Mouse (Mus musculus): ENCODE data around the gene Upk2. TPM values are rescaled to one million over a fixed set of nuclear protein-coding genes. Genes with fewer than 3 reads are reported as not detected.

Gene Upk2
- total and polyA plus RNA-seq, 3 experiments = 0.53 TPM; not detected in 2

- WGBS = under 1% methylated on average over 28 of the region's 29 CpGs
- peak; percentile 90 for DNase-seq
- intact Hi-C loops (cut with DNase I) = loop anchor here (2.0 to 5.0 kb wide), 2 partner anchors 24 to 33 kb away; partner anchors contain the start of gene Upk2
Measured at GRCm38 (mm10) chr9:44478959-44479605, 24.3 kb upstream of the Upk2 start.

GRCm38 (mm10) chr9:44478229-44478921 lies 23.6 kb upstream of the Upk2 start:
- Histone ChIP-seq H3K4me3 (peak overlapping the region; percentile 73), H3K79me2 (replicated peaks; ENCODE audit: control insufficient read depth, insufficient read depth, low read length) (no peaks in the 10 kb centered on the region), H3K4me1 (ENCODE audit: control insufficient read depth, insufficient read depth, low read length) (peaks cover 7% of the 10 kb centered on the region), H3K27ac (peak overlapping the region; percentile 96), H3K9ac (ENCODE audit: low read depth, low read length) (peak overlapping the region; percentile 85), H3K27me3 (ENCODE audit: control insufficient read depth, insufficient read depth, low read length) (no peaks in the 10 kb centered on the region), H3K36me3 (ENCODE audit: control insufficient read depth, insufficient read depth, low read length) (no peaks in the 10 kb centered on the region)
- 0 out of 2 replicates have a peak, but pooled peaks have one; percentile 11 for TF ChIP-seq EP300 (IDR thresholded peaks at IDR 0.05; ENCODE audit: insufficient read depth, low read depth, low read length)
- 0 out of 2 replicates have a peak, but pooled peaks have one; percentile 51 for TF ChIP-seq POLR2A (IDR thresholded peaks at IDR 0.05; ENCODE audit: insufficient read depth, low read depth, low read length)
- TF ChIP-seq CTCF (IDR thresholded peaks at IDR 0.05) = no peak
- intact Hi-C loops (cut with DNase I) = loop anchor here (2.0 to 5.0 kb wide), 2 partner anchors 24 to 34 kb away; partner anchors contain the start of gene Upk2
- DNase-seq = peak; percentile 76 to 79
- WGBS = 0% methylated on average over 26 of the region's 27 CpGs

More at GRCm38 (mm10) chr9:44478959-44479605, 24.3 kb upstream of the Upk2 start:
- no peaks in the 10 kb centered on the region for H3K27me3 ChIP-seq (ENCODE audit: control insufficient read depth, insufficient read depth, low read length)
- TF ChIP-seq POLR2A (IDR thresholded peaks at IDR 0.05; ENCODE audit: insufficient read depth, low read depth, low read length) (peak; percentile 48; the same call in 1 of the 2 replicates), EP300 (IDR thresholded peaks at IDR 0.05; ENCODE audit: insufficient read depth, low read depth, low read length) (0 out of 2 replicates have a peak, but pooled peaks have one; percentile 17), CTCF (IDR thresholded peaks at IDR 0.05) (peak; percentile 31)
- peak overlapping the region; percentile 96 for H3K27ac ChIP-seq
- H3K79me2 ChIP-seq (replicated peaks; ENCODE audit: control insufficient read depth, insufficient read depth, low read length) = no peaks in the 10 kb centered on the region
- H3K9ac ChIP-seq (ENCODE audit: low read depth, low read length) = peak overlapping the region; percentile 85
- no peaks in the 10 kb centered on the region for H3K36me3 ChIP-seq (ENCODE audit: control insufficient read depth, insufficient read depth, low read length)
- peaks cover 7% of the 10 kb centered on the region for H3K4me1 ChIP-seq (ENCODE audit: control insufficient read depth, insufficient read depth, low read length)
- peak overlapping the region; percentile 73 for H3K4me3 ChIP-seq

GRCm38 (mm10) chr9:44477339-44478228 lies 22.8 kb upstream of the Upk2 start:
- Histone ChIP-seq H3K36me3 (ENCODE audit: control insufficient read depth, insufficient read depth, low read length) (no peaks in the 10 kb centered on the region), H3K27ac (peak overlapping the region; percentile 96), H3K9ac (ENCODE audit: low read depth, low read length) (peak overlapping the region; percentile 85), H3K4me3 (peak overlapping the region; percentile 73), H3K27me3 (ENCODE audit: control insufficient read depth, insufficient read depth, low read length) (no peaks in the 10 kb centered on the region), H3K79me2 (replicated peaks; ENCODE audit: control insufficient read depth, insufficient read depth, low read length) (no peaks in the 10 kb centered on the region), H3K4me1 (ENCODE audit: control insufficient read depth, insufficient read depth, low read length) (peaks cover 7% of the 10 kb centered on the region)
- DNase-seq = peak; percentile 63 to 67
- WGBS = 16% methylated on average over 24 of the region's 24 CpGs
- peak; percentile 96; the same call in 1 of the 2 replicates for TF ChIP-seq CTCF (IDR thresholded peaks at IDR 0.05)
- 0 out of 2 replicates have a peak, but pooled peaks have one; percentile 24 for TF ChIP-seq EP300 (IDR thresholded peaks at IDR 0.05; ENCODE audit: insufficient read depth, low read depth, low read length)
- TF ChIP-seq POLR2A (IDR thresholded peaks at IDR 0.05; ENCODE audit: insufficient read depth, low read depth, low read length) = no peak
- intact Hi-C loops (cut with DNase I) = loop anchor here (2.0 to 5.0 kb wide), 2 partner anchors 23 to 35 kb away; partner anchors contain the start of gene Upk2

- H3K4me3 ChIP-seq = no peak overlapping the region
- intact Hi-C loops (cut with DNase I) = loop anchor here (5.0 kb wide), 1 partner anchor 36 kb away; no protein-coding TSS in a partner anchor
- no peaks in the 10 kb centered on the region for H3K79me2 ChIP-seq (replicated peaks; ENCODE audit: control insufficient read depth, insufficient read depth, low read length)
- no peak for DNase-seq
- 95% methylated on average over 3 of the region's 3 CpGs for WGBS
- H3K9ac ChIP-seq (ENCODE audit: low read depth, low read length) = no peak overlapping the region
- no peaks in the 10 kb centered on the region for H3K36me3 ChIP-seq (ENCODE audit: control insufficient read depth, insufficient read depth, low read length)
- TF ChIP-seq CTCF (IDR thresholded peaks at IDR 0.05) (peak; percentile 49), EP300 (IDR thresholded peaks at IDR 0.05; ENCODE audit: insufficient read depth, low read depth, low read length) (no peak)
- peaks cover 5% of the 10 kb centered on the region for H3K4me1 ChIP-seq (ENCODE audit: control insufficient read depth, insufficient read depth, low read length)
- H3K27me3 ChIP-seq (ENCODE audit: control insufficient read depth, insufficient read depth, low read length) = no peaks in the 10 kb centered on the region
- no peak overlapping the region for H3K27ac ChIP-seq
Measured at GRCm38 (mm10) chr9:44475936-44476335, 21.2 kb upstream of the Upk2 start.

GRCm38 (mm10) chr9:44474327-44474726 lies 19.6 kb upstream of the Upk2 start:
- Histone ChIP-seq H3K27ac (peak overlapping the region; percentile 66), H3K4me3 (no peak overlapping the region), H3K36me3 (ENCODE audit: control insufficient read depth, insufficient read depth, low read length) (no peaks in the 10 kb centered on the region), H3K9ac (ENCODE audit: low read depth, low read length) (no peak overlapping the region), H3K79me2 (replicated peaks; ENCODE audit: control insufficient read depth, insufficient read depth, low read length) (no peaks in the 10 kb centered on the region), H3K4me1 (ENCODE audit: control insufficient read depth, insufficient read depth, low read length) (peaks cover 4% of the 10 kb centered on the region), H3K27me3 (ENCODE audit: control insufficient read depth, insufficient read depth, low read length) (no peaks in the 10 kb centered on the region)
- no peak for TF ChIP-seq CTCF (IDR thresholded peaks at IDR 0.05)
- TF ChIP-seq POLR2A (IDR thresholded peaks at IDR 0.05; ENCODE audit: insufficient read depth, low read depth, low read length) = no peak
- TF ChIP-seq EP300 (IDR thresholded peaks at IDR 0.05; ENCODE audit: insufficient read depth, low read depth, low read length) = peak; percentile 93
- intact Hi-C loops (cut with DNase I) = no loop called here
- WGBS = 10% methylated on average over 1 of the region's 1 CpGs
- peak; percentile 65 to 82 for DNase-seq

Measured in heart, adult 2 months (tissue).